Mouse (Mus musculus): Measurements from ENCODE around the gene Krt79.

DNA sequence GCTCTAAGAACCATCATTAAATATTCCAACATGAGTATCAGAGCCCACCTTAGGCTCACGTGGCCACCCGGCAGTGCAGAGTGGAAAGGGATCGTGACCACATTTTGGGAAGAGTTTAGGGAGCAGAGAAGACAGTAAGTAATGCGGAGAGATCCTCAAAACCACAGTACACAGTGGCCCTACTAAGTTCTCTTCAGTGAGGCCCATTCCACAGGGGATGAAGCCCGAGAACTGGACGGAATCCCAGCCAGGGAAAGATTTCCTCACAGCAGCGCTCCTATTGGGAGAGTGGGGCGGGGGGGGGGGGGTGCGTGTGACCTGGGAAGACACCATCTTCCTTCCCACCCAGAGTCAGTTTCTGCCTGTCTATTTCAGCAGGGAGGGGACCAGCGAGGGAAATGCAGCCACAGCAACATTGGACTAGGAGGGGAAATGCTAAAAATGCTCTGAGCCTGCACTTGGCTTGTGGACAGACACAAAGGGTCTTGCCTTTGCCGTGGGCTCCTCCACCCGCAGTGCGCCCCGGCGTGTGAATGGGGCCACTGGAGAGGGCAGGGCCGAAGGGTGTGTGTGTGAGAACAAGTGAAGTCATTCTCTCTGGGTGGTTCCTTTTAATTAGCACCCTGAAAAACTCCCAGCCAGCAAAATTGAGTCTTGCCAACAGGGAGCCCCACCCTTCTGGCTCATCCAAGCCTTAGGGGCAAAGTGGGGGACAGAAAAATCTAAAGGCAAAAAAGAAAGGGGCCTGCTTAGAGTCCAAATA lies 34.1 kb upstream of the Krt79 start:
- TF ChIP-seq CTCF (IDR thresholded peaks at IDR 0.05; ENCODE audit: low read depth, low read length) (no peak), POLR2A (IDR thresholded peaks at IDR 0.05; ENCODE audit: borderline replicate concordance, low read depth, low read length) (no peak)
